Mouse (Mus musculus) hindbrain, embryonic 15.5 days (tissue): ENCODE measurements around the gene Setd7. TPM values are rescaled to one million over a fixed set of nuclear protein-coding genes. Genes with fewer than 3 reads are reported as not detected.
"Not testable (repeated sequence)": the region's sequence is repeated elsewhere in the genome, so short reads cannot be mapped to it uniquely, and the experiment has no call there.

Experiments
- ATAC-seq: fragments of 200-750 bp; cut with Nextera tagmentation; 2 replicates; pipeline ENCODE4 v1.8.0; 2017; ENCODE audit warnings: low read depth, moderate number of reproducible peaks, moderate TSS enrichment; ENCODE audit not compliant: low FRiP score
- H3K27ac ChIP-seq: fragments of 300-500 bp; sonication (generic); replicated peaks from 2 replicates; pipeline ENCODE4 v1.5.1; 2015; ENCODE audit warnings: mild to moderate bottlenecking, inconsistent platforms
- H3K27me3 ChIP-seq: fragments of 300-500 bp; sonication (generic); 2 replicates; pipeline ENCODE4 v1.6.1; 2015; ENCODE audit warnings: control low read depth, inconsistent platforms
- H3K36me3 ChIP-seq: fragments of 300-500 bp; sonication (generic); 2 replicates; pipeline ENCODE4 v1.6.1; 2015; ENCODE audit warnings: control low read depth, inconsistent platforms
- H3K4me1 ChIP-seq: fragments of 300-500 bp; sonication (generic); replicated peaks from 2 replicates; pipeline ENCODE4 v1.6.1; 2015; ENCODE audit warnings: control low read depth, inconsistent platforms
- H3K4me2 ChIP-seq: fragments of 300-500 bp; sonication (generic); 2 replicates; pipeline ENCODE4 v1.6.1; 2015; ENCODE audit warnings: moderate library complexity, mild to moderate bottlenecking, inconsistent platforms
- H3K4me3 ChIP-seq: fragments of 300-500 bp; sonication (generic); 2 replicates; pipeline ENCODE4 v1.5.1; 2015; ENCODE audit warnings: mild to moderate bottlenecking, inconsistent platforms
- H3K9ac ChIP-seq: fragments of 300-500 bp; sonication (generic); 2 replicates; pipeline ENCODE4 v1.6.1; 2015; ENCODE audit warnings: inconsistent platforms
- H3K9me3 ChIP-seq: fragments of 300-500 bp; sonication (generic); 2 replicates; pipeline ENCODE4 v1.6.1; 2016; ENCODE audit warnings: control low read depth, inconsistent platforms
- WGBS: fragments of 180-500 bp; shearing (Covaris S2); methylation state at CpG from one replicate; pipeline ENCODE4 v1.1.7; 2015; 5-methylcytosine and 5-hydroxymethylcytosine counted together
- polyA plus RNA-seq: library from polyadenylated mRNA; unstranded; fragments of >200 nt; fragmentation: Nextera tagmentation; extraction: Ambion mirVana; gene quantifications from 2 replicates; pipeline ENCODE4 v1.2.1, GENCODE M21; 2015

Setd7 gene
- polyA plus RNA-seq, 1 experiment from 2014 or later, result 2.9 TPM

GRCm38 (mm10) chr3:51583574-51584391, 23.1 kb upstream of the Setd7 start:
- Histone ChIP-seq H3K4me3 (no peak overlapping the region), H3K9ac (no peak overlapping the region), H3K9me3 (no peaks in the 10 kb centered on the region), H3K36me3 (no peaks in the 10 kb centered on the region), H3K4me1 (peaks cover 15% of the 10 kb centered on the region), H3K27me3 (no peaks in the 10 kb centered on the region), H3K4me2 (peak overlapping the region; percentile 17; the same call in 1 of the 2 replicates), H3K27ac (no peak overlapping the region; the same call in 1 of the 2 replicates)
- 24% methylated on average over 18 of the region's 18 CpGs for WGBS
- ATAC-seq, result peak; percentile 88

- not testable (repeated sequence) for H3K36me3 ChIP-seq, H3K9me3 ChIP-seq, H3K4me3 ChIP-seq, H3K4me1 ChIP-seq, H3K9ac ChIP-seq, H3K4me2 ChIP-seq, ATAC-seq, H3K27ac ChIP-seq, H3K27me3 ChIP-seq
- 78% methylated on average over 4 of the region's 4 CpGs for WGBS
These were observed 18.6 kb upstream of the Setd7 start for GRCm38 (mm10) chr3:51579243-51579642.

- Histone ChIP-seq H3K9ac (no peak overlapping the region), H3K36me3 (no peaks in the 10 kb centered on the region), H3K4me2 (no peak overlapping the region), H3K27me3 (no peaks in the 10 kb centered on the region), H3K27ac (no peak overlapping the region), H3K4me3 (no peak overlapping the region), H3K9me3 (no peaks in the 10 kb centered on the region), H3K4me1 (no peaks in the 10 kb centered on the region)
- 84% methylated on average over 12 of the region's 12 CpGs for WGBS
- no peak for ATAC-seq
These were observed 17.4 kb upstream of the Setd7 start for GRCm38 (mm10) chr3:51577816-51578749.

GRCm38 (mm10) chr3:51577359-51577758, 16.7 kb upstream of the Setd7 start:
- no peak overlapping the region for H3K4me2 ChIP-seq
- WGBS, result 63% methylated on average over 11 of the region's 11 CpGs
- H3K27me3 ChIP-seq, result no peaks in the 10 kb centered on the region
- no peak overlapping the region for H3K27ac ChIP-seq
- no peaks in the 10 kb centered on the region for H3K36me3 ChIP-seq
- ATAC-seq, result no peak
- H3K4me3 ChIP-seq, result no peak overlapping the region
- no peaks in the 10 kb centered on the region for H3K9me3 ChIP-seq
- H3K4me1 ChIP-seq, result no peaks in the 10 kb centered on the region
- no peak overlapping the region for H3K9ac ChIP-seq

DNA sequence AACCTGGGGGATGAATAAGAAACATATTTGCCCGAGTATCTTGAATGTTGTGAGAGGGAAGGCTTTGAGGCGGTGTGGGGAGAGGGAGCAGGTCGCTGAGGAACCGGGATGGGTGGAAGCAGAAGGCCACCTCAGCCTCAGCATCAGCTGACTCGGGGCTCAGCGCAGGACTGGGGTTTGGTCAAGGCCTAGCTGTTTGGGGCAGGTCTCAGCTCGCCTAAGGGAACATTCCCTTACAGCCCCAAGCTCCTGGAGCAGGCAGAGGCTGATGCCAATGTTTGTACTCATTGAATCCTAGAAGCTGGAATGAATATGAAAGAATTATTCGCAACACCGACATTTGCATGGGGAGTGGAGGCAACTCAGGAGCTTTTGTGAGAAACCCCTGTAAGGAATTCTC, 13.2 kb upstream of the Setd7 start:
- Histone ChIP-seq H3K9me3 (no peaks in the 10 kb centered on the region), H3K27ac (no peak overlapping the region), H3K4me3 (no peak overlapping the region), H3K9ac (no peak overlapping the region), H3K36me3 (no peaks in the 10 kb centered on the region), H3K4me2 (no peak overlapping the region), H3K4me1 (no peaks in the 10 kb centered on the region), H3K27me3 (no peaks in the 10 kb centered on the region)
- 80% methylated on average over 9 of the region's 9 CpGs for WGBS
- ATAC-seq, result no peak

DNA sequence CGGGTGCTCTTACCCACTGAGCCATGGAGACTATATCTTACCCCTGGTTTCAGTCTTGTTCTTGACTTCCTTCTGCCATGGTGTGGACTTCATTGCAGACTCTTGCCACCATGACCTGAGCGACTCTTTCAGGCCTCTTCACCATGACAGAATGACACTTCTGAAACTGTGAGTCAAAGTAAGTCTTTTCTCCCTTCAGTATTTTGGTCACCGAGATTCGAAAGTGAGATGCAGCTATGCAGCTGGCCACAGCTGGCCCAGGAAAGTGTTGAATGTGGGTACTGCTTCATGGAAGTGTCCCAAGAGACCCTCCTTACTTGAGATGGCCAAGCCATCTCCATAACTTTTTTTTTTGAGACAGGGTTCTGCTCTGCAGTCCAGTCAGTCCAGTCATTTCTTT, 9.5 kb upstream of the Setd7 start:
- H3K27me3 ChIP-seq, result no peaks in the 10 kb centered on the region
- no peaks in the 10 kb centered on the region for H3K9me3 ChIP-seq
- no peaks in the 10 kb centered on the region for H3K4me1 ChIP-seq
- H3K4me2 ChIP-seq, result no peak overlapping the region
- H3K4me3 ChIP-seq, result no peak overlapping the region
- ATAC-seq, result no peak
- no peaks in the 10 kb centered on the region for H3K36me3 ChIP-seq
- 97% methylated on average over 4 of the region's 4 CpGs for WGBS
- H3K27ac ChIP-seq, result no peak overlapping the region
- no peak overlapping the region for H3K9ac ChIP-seq

DNA sequence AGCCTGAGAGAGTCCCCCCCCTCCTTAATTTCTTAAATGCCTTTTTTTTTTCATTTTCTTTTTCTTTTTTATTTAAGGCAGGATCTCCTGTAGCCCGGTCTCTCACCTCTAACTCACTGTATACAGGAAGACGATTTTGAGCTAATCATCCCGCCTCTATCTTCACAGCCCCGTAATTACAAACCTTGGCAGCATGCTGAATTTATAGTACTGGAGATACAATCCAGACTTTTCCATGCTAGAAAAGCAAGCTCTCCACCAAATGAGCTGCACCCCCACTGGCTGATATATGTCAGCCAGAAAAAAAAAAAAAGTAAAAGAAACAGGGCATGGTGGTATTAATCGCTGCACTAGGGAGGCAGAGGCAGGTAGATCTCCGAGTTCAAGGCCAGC, 1.3 kb upstream of the Setd7 start:
- Histone ChIP-seq H3K27me3 (no peaks in the 10 kb centered on the region), H3K4me2 (peak overlapping the region; percentile 91), H3K4me3 (peak overlapping the region; percentile 93), H3K27ac (0 out of 2 replicates have a peak overlapping the region, but pooled peaks have one; percentile 94), H3K36me3 (no peaks in the 10 kb centered on the region), H3K9me3 (no peaks in the 10 kb centered on the region), H3K4me1 (peaks cover 23% of the 10 kb centered on the region), H3K9ac (no peak overlapping the region)
- 74% methylated on average over 6 of the region's 6 CpGs for WGBS
- ATAC-seq, result no peak

DNA sequence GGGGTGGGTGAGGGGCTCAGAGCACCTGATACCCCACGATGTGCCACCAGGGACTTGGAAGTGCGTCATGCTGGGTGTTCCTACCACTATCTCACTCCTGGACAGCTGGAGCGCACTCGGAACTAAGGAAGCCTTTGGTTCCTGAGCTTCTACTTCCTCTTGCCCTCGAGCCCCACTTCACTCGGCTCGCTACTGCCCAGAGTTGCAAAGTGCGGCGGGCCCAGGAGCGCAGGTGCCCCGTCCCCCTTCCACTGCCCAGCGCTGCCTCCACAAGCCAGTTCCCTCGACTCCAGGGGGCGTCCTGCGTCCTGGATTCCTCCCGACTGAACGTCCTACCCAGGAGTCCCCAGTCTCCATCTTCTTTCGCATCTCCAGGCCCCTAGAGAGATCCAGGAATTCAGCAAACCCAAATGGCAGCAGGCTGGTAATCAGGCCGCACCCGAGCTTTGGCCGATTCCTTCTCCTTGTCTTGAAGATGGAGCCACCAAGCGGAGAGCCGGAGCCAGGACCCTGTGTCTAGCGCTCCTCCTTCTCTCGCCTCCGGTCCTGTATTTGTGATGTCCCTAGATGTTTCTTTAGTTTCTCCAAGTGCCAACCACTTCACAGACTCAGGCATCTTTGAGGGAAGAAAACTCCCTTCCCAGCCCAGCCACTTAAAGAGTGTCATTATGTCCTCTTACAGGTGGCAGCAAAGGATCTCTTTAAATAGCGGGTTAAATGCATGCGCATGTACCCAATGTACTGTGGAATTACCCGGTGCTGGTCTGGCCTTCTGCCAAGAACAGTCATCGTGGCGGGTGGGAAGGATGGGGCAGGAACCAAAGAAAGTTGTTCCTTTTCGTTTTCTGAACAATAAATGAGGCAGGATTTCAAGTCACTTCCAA, 672 bp upstream of the Setd7 start:
- H3K36me3 ChIP-seq, result no peaks in the 10 kb centered on the region
- H3K4me2 ChIP-seq, result peak overlapping the region; percentile 91
- peak overlapping the region; percentile 94 for H3K27ac ChIP-seq
- ATAC-seq, result peak; percentile 60
- no peaks in the 10 kb centered on the region for H3K9me3 ChIP-seq
- WGBS, result under 1% methylated on average over 32 of the region's 32 CpGs
- H3K4me3 ChIP-seq, result peak overlapping the region; percentile 93
- H3K27me3 ChIP-seq, result no peaks in the 10 kb centered on the region
- peaks cover 23% of the 10 kb centered on the region for H3K4me1 ChIP-seq
- peak overlapping the region; percentile 92 for H3K9ac ChIP-seq

- Histone ChIP-seq H3K4me3 (peak overlapping the region; percentile 93), H3K9ac (peak overlapping the region; percentile 92), H3K27ac (peak overlapping the region; percentile 94), H3K4me1 (peaks cover 31% of the 10 kb centered on the region), H3K4me2 (peak overlapping the region; percentile 91), H3K36me3 (no peaks in the 10 kb centered on the region), H3K27me3 (no peaks in the 10 kb centered on the region), H3K9me3 (no peaks in the 10 kb centered on the region)
- ATAC-seq, result peak; percentile 75
- 0% methylated on average over 68 of the region's 80 CpGs for WGBS
These were observed 857 bp downstream of the Setd7 start for GRCm38 (mm10) chr3:51559594-51560450.

DNA sequence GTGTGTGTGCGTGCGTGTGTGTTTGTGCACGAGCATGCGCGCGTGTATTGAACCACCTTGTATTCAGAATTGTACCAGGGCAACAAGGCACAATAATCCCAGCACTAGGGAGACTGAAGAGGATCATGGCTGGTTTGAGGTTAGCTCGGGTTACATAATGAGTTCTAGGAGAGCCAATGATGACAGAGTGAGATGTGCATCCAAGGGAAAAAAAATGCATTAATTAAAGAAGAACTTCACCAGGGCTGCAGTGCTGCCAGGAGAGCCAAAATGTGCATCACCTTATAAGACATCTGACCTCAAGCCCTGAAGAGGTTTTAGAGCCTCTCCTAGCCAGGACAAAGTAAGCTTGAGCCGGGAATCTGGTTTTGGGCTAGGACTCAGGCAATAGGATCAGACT, 5.1 kb downstream of the Setd7 start:
- H3K36me3 ChIP-seq, result no peaks in the 10 kb centered on the region
- H3K27me3 ChIP-seq, result no peaks in the 10 kb centered on the region
- H3K4me3 ChIP-seq, result no peak overlapping the region
- no peak overlapping the region for H3K9ac ChIP-seq
- H3K27ac ChIP-seq, result no peak overlapping the region
- no peak for ATAC-seq
- 76% methylated on average over 8 of the region's 8 CpGs for WGBS
- H3K4me2 ChIP-seq, result no peak overlapping the region
- H3K4me1 ChIP-seq, result peaks cover 47% of the 10 kb centered on the region
- no peaks in the 10 kb centered on the region for H3K9me3 ChIP-seq

DNA sequence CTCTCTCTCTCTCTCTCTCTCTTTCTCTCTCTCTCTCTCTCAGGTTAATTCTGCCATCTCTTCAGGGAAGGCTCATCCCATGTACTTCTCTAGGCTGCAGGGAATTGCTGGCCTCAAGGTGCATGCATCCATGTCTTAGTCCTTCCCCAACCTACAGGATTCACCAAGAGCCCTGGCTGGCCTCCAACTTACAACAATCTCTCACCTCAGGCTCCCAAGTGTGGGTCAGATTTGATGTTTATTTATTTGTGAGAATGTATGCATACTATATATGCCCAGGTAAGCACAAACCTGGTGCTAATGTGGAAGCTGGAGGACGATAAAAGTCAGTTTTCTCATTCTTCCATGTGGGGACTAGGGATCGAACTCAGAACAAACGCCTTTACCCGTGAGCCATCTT, 5.8 kb downstream of the Setd7 start:
- no peak overlapping the region for H3K27ac ChIP-seq
- no peaks in the 10 kb centered on the region for H3K9me3 ChIP-seq
- no peak overlapping the region for H3K4me3 ChIP-seq
- 0 out of 2 replicates have a peak overlapping the region, but pooled peaks have one; percentile 13 for H3K9ac ChIP-seq
- H3K4me1 ChIP-seq, result peaks cover 47% of the 10 kb centered on the region
- no peak for ATAC-seq
- peaks cover 1% of the 10 kb centered on the region; the same call in 1 of the 2 replicates for H3K36me3 ChIP-seq
- no peak overlapping the region for H3K4me2 ChIP-seq
- no peaks in the 10 kb centered on the region for H3K27me3 ChIP-seq
- WGBS, result 86% methylated on average over 4 of the region's 4 CpGs
